23 mouse cellular contexts compared by ENCODE assay signal in the genomic region with DNA sequence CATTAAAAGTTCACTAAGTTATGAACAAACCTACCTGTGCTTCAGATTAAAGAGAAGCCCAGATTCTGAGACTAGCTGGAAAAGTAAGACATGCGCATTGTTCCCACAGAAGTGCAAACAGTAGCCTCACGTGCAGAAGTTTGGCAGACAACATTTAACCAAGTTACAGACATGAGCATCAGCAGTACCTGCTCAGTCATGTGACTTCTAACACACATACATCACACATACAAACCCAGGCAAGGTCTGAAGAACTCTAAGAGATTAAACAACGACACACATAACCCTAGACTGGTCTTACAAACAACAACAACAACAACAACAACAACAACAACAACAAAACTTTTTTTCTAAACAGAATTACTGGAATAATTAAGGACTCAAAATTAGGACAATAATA.
"Had no signal": no experiment of that assay in that cellular context is flagged by ENCODE, and none has a peak within 500 bp of the region (broad histone marks: within the 10 kb centered on the region; RNA-seq: fewer than 3 reads in every experiment).

No protein-coding gene starts in this region.

- DNase-seq: kidney, adult 11 months; kidney, postnatal 25 days; layer of hippocampus, adult 9-11 months; layer of hippocampus, postnatal 36 days; lung, embryonic 14.5 days; right cerebral cortex, adult 18-20 months; right cerebral cortex, postnatal 14 days; right cerebral cortex, postnatal 4 days; thymus, adult 2 months; thymus, postnatal 14 days; thymus, postnatal 4 days had no signal

- H3K4me1 ChIP-seq: neural tube, embryonic 12.5 days had no signal

- H3K27me3 ChIP-seq: neural tube, embryonic 12.5 days; neural tube, embryonic 15.5 days had no signal

- H3K9me3 ChIP-seq: neural tube, embryonic 12.5 days; neural tube, embryonic 15.5 days had no signal

- H3K9ac ChIP-seq: hindbrain, embryonic 14.5 days; liver, embryonic 14.5 days; lung, embryonic 14.5 days; neural tube, embryonic 12.5 days; neural tube, embryonic 15.5 days had no signal

- ATAC-seq: hindbrain, postnatal 0 days; inflammation-experienced regulatory T-cells, adult 6 months; lung, postnatal 0 days had no signal

- H3K4me3 ChIP-seq: layer of hippocampus, adult 2 months; left cerebral cortex, adult 2 months; neural tube, embryonic 12.5 days; neural tube, embryonic 15.5 days had no signal

- H3K4me2 ChIP-seq: hindbrain, embryonic 14.5 days; lung, embryonic 14.5 days; neural tube, embryonic 12.5 days; neural tube, embryonic 15.5 days had no signal

- H3K36me3 ChIP-seq: neural tube, embryonic 12.5 days; neural tube, embryonic 15.5 days had no signal

- H3K27ac ChIP-seq: hindbrain, embryonic 14.5 days; hindbrain, postnatal 0 days; kidney, postnatal 0 days; layer of hippocampus, adult 2 months; left cerebral cortex, adult 2 months; liver, embryonic 14.5 days; macrophage; neural tube, embryonic 12.5 days; neural tube, embryonic 15.5 days; stomach, postnatal 0 days had no signal
